Mouse (Mus musculus): ENCODE measurements at regions not wholly inside any gene's neighbourhood (a gene's known extent, or its start where the extent isn't known, plus 50 kb on each side); places are given as distances from the start of the nearest gene placed in this dataset.

DNA sequence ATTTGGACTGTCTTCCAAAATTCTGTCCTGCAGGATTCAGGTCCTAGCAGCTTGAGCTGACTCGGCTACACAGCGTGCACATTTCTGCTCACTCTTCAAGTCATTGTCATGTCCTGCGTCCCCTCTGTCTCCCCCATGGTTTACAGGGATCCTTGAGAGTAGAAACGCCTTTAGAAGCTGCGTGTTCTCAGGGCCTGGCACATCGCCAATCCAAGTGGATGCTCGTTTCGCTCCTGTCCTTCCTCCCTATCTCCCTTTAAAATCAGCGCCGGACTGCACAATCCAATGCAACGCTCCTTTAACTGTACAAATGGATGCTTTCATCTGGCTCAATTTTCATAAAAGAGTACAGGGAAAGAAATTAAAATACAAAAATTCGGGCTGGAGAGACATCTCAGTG lies 201.6 kb downstream of the Cdh26 start:
- WGBS: 79% methylated on average over 12 of the region's 12 CpGs
- DNase-seq (ENCODE audit: extremely low read depth, low read depth, low spot score): no peak
- TF ChIP-seq CTCF (IDR thresholded peaks at IDR 0.05; ENCODE audit: low read depth, low read length) (no peak), POLR2A (IDR thresholded peaks at IDR 0.05; ENCODE audit: extremely low read depth, insufficient read depth, low read length) (no peak)

DNA sequence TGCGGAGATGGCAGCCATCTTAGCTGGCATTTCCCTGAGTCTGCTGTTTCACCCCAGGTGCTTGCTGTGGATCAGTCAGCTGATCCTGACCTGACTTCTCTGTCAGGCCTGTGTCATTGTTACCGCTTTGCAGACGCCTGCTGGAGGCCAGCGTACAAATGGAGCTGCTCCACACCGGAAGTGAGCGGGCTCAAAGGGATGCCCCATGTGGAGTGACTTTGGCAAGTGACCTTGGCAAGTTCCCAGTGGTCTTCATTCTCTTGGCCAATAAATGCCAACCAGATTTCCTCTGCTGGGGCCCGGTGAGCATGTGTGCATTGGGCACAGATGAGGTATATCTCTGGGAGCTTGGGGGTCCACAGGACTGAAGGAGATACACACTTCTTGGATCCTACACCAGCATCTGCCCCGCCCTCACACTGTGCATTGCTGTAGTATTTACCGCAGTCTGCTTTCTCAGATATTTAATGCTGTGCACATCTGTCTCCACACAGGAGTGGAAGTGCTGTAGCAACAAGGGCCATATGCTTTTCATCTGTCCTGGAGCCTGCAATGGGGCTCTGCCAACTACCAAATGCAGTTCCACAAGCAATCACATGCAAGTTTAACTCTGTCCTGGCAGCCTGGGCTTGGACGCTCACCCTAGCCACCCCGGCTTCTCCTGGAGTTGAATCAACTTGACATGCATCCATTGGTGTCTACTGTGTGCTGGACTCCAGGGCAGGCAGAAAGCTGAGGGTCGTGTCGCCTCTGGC lies 202.7 kb downstream of the Cdh26 start:
- Histone ChIP-seq H3K27ac (replicated peaks; ENCODE audit: insufficient read depth, low read depth, low read length) (no peak overlapping the region), H3K36me3 (ENCODE audit: control insufficient read depth, insufficient read depth, low read length) (no peaks in the 10 kb centered on the region), H3K4me3 (ENCODE audit: insufficient read depth, low read depth, low read length) (no peak overlapping the region), H3K79me2 (ENCODE audit: control insufficient read depth, insufficient read depth, low read length) (no peaks in the 10 kb centered on the region), H3K4me1 (ENCODE audit: control insufficient read depth, insufficient read depth, low read length) (peaks cover 6% of the 10 kb centered on the region), H3K27me3 (ENCODE audit: control insufficient read depth, insufficient read depth, low read length) (no peaks in the 10 kb centered on the region), H3K9ac (ENCODE audit: low read depth, low read length) (no peak overlapping the region)
- 89% methylated on average over 13 of the region's 13 CpGs for WGBS
- no peak for DNase-seq (ENCODE audit: extremely low read depth, low read depth, low spot score)
- TF ChIP-seq POLR2A (IDR thresholded peaks at IDR 0.05; ENCODE audit: extremely low read depth, insufficient read depth, low read length): no peak
- TF ChIP-seq CTCF (IDR thresholded peaks at IDR 0.05; ENCODE audit: low read depth, low read length): no peak

More for the DNA sequence above, 201.6 kb downstream of the Cdh26 start:
- Histone ChIP-seq H3K27me3 (ENCODE audit: control insufficient read depth, insufficient read depth, low read length) (no peaks in the 10 kb centered on the region), H3K4me1 (ENCODE audit: control insufficient read depth, insufficient read depth, low read length) (peaks cover 3% of the 10 kb centered on the region; the same call in 1 of the 2 replicates), H3K79me2 (ENCODE audit: control insufficient read depth, insufficient read depth, low read length) (no peaks in the 10 kb centered on the region), H3K27ac (replicated peaks; ENCODE audit: insufficient read depth, low read depth, low read length) (no peak overlapping the region), H3K4me3 (ENCODE audit: insufficient read depth, low read depth, low read length) (no peak overlapping the region), H3K36me3 (ENCODE audit: control insufficient read depth, insufficient read depth, low read length) (no peaks in the 10 kb centered on the region), H3K9ac (ENCODE audit: low read depth, low read length) (no peak overlapping the region)

DNA sequence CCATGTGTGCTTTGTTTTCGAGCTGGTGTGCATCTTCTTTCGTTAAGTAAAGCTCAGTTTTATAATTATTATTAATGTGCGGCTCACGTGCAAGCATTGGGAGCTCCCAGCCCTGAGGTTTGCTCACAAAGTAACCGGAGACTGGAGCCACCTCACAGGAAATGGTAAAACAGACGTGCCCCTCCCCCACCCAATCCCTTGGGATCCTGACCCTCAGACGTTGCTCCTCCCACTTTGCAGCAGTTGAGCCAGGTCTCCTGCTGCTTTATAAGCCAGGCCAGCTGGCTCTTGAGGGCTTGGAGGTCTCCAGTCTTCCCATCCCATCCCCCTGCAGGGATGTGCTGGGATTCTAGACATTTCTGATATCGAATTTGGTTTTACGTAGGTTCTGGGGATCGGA lies 203.8 kb downstream of the Cdh26 start:
- no peak overlapping the region for H3K4me3 ChIP-seq (ENCODE audit: insufficient read depth, low read depth, low read length)
- no peak overlapping the region for H3K9ac ChIP-seq (ENCODE audit: low read depth, low read length)
- DNase-seq (ENCODE audit: extremely low read depth, low read depth, low spot score): no peak
- H3K4me1 ChIP-seq (ENCODE audit: control insufficient read depth, insufficient read depth, low read length): peaks cover 6% of the 10 kb centered on the region
- no peaks in the 10 kb centered on the region for H3K36me3 ChIP-seq (ENCODE audit: control insufficient read depth, insufficient read depth, low read length)
- WGBS: 62% methylated on average over 10 of the region's 10 CpGs
- H3K79me2 ChIP-seq (ENCODE audit: control insufficient read depth, insufficient read depth, low read length): no peaks in the 10 kb centered on the region
- no peak overlapping the region for H3K27ac ChIP-seq (replicated peaks; ENCODE audit: insufficient read depth, low read depth, low read length)
- TF ChIP-seq POLR2A (IDR thresholded peaks at IDR 0.05; ENCODE audit: extremely low read depth, insufficient read depth, low read length) (no peak), CTCF (IDR thresholded peaks at IDR 0.05; ENCODE audit: low read depth, low read length) (no peak)
- H3K27me3 ChIP-seq (ENCODE audit: control insufficient read depth, insufficient read depth, low read length): no peaks in the 10 kb centered on the region

DNA sequence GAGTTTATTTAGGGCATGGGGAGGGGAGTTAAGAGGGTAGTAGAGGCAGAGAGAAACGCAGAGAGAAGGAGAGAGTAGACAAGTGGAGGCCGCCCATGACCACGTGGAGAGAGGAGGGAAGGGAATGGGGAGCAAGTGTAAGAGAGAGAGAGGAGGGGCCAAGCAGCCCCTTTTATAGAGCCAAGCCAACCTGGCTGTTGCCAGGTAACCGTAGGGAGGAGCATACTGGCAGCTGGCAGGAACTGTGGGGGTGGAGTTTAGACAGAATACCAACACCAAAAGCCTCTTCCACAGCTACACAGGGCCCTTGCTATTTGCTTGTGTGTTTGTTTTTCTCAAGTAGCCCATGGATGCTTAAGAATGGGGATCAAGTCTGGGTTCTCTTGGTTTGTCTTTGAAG lies 205.4 kb downstream of the Cdh26 start:
- no peak overlapping the region for H3K9ac ChIP-seq (ENCODE audit: low read depth, low read length)
- H3K27ac ChIP-seq (replicated peaks; ENCODE audit: insufficient read depth, low read depth, low read length): no peak overlapping the region
- peaks cover 6% of the 10 kb centered on the region for H3K4me1 ChIP-seq (ENCODE audit: control insufficient read depth, insufficient read depth, low read length)
- no peak overlapping the region for H3K4me3 ChIP-seq (ENCODE audit: insufficient read depth, low read depth, low read length)
- TF ChIP-seq CTCF (IDR thresholded peaks at IDR 0.05; ENCODE audit: low read depth, low read length): no peak
- TF ChIP-seq POLR2A (IDR thresholded peaks at IDR 0.05; ENCODE audit: extremely low read depth, insufficient read depth, low read length): no peak
- H3K36me3 ChIP-seq (ENCODE audit: control insufficient read depth, insufficient read depth, low read length): no peaks in the 10 kb centered on the region
- DNase-seq (ENCODE audit: extremely low read depth, low read depth, low spot score): no peak
- H3K27me3 ChIP-seq (ENCODE audit: control insufficient read depth, insufficient read depth, low read length): no peaks in the 10 kb centered on the region
- WGBS: 53% methylated on average over 4 of the region's 4 CpGs
- no peaks in the 10 kb centered on the region for H3K79me2 ChIP-seq (ENCODE audit: control insufficient read depth, insufficient read depth, low read length)

DNA sequence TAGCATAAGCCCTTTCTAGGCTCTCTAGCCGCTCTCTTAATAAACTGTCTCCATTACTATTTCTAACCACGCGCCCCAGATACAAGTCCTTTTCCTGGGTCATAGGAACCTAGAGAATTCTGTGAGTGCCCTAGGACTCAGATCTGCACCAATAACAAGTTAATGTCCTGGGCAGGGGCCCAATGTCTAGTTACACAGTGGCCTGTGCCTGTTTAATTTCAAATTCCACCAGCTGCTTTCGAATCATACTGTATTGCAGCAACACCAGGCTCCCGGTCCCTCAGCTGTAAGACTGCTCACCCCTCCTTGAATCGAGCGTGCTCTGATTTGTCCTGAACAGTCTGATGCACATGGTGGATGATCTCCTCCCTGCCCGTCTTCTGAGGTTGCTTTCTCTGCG lies 206.6 kb downstream of the Cdh26 start:
- Histone ChIP-seq H3K27ac (replicated peaks; ENCODE audit: insufficient read depth, low read depth, low read length) (no peak overlapping the region), H3K79me2 (ENCODE audit: control insufficient read depth, insufficient read depth, low read length) (no peaks in the 10 kb centered on the region), H3K9ac (ENCODE audit: low read depth, low read length) (no peak overlapping the region), H3K4me3 (ENCODE audit: insufficient read depth, low read depth, low read length) (no peak overlapping the region), H3K4me1 (ENCODE audit: control insufficient read depth, insufficient read depth, low read length) (peaks cover 3% of the 10 kb centered on the region; the same call in 1 of the 2 replicates), H3K36me3 (ENCODE audit: control insufficient read depth, insufficient read depth, low read length) (no peaks in the 10 kb centered on the region), H3K27me3 (ENCODE audit: control insufficient read depth, insufficient read depth, low read length) (peaks cover 2% of the 10 kb centered on the region; the same call in 1 of the 2 replicates)
- TF ChIP-seq CTCF (IDR thresholded peaks at IDR 0.05; ENCODE audit: low read depth, low read length) (no peak), POLR2A (IDR thresholded peaks at IDR 0.05; ENCODE audit: extremely low read depth, insufficient read depth, low read length) (no peak)
- 42% methylated on average over 9 of the region's 9 CpGs for WGBS
- peak; percentile 69 for DNase-seq (ENCODE audit: extremely low read depth, low read depth, low spot score)

Data from liver, adult 2 months (tissue).